ENCODE assay signal across 30 mouse cellular contexts in genomic region chr13:99573021-99573420, GRCm38 (mm10).
"Had no signal": no experiment of that assay in that cellular context is flagged by ENCODE, and none has a peak within 500 bp of the region (broad histone marks: within the 10 kb centered on the region; RNA-seq: fewer than 3 reads in every experiment).

No protein-coding gene starts in this region.

- ATAC-seq: liver, embryonic 12.5 days; liver, postnatal 0 days; lung, postnatal 0 days; midbrain, embryonic 13.5 days; midbrain, embryonic 16.5 days had no signal

- H3K9ac ChIP-seq: limb, embryonic 12.5 days; limb, embryonic 13.5 days; limb, embryonic 15.5 days; liver, embryonic 12.5 days; liver, embryonic 13.5 days; liver, embryonic 14.5 days; liver, embryonic 15.5 days; liver, postnatal 0 days; lung, embryonic 14.5 days; lung, embryonic 15.5 days; midbrain, embryonic 12.5 days; midbrain, embryonic 13.5 days; neural tube, embryonic 12.5 days had no signal

- H3K27ac ChIP-seq: left cerebral cortex, adult 2 months; limb, embryonic 10.5 days; limb, embryonic 12.5 days; limb, embryonic 13.5 days; limb, embryonic 15.5 days; liver, embryonic 12.5 days; liver, embryonic 13.5 days; liver, embryonic 14.5 days; liver, embryonic 15.5 days; lung, embryonic 15.5 days; macrophage; midbrain, embryonic 10.5 days; midbrain, embryonic 12.5 days; midbrain, embryonic 13.5 days; neural tube, embryonic 12.5 days had no signal

- H3K4me2 ChIP-seq: limb, embryonic 12.5 days; limb, embryonic 13.5 days; limb, embryonic 15.5 days; liver, embryonic 11.5 days; liver, embryonic 12.5 days; liver, embryonic 13.5 days; liver, embryonic 15.5 days; lung, embryonic 14.5 days; lung, embryonic 15.5 days; midbrain, embryonic 12.5 days; midbrain, embryonic 13.5 days; neural tube, embryonic 12.5 days had no signal

- DNase-seq: left cerebral cortex, postnatal 4 days; liver; liver, embryonic 13.5 days; liver, postnatal 0 days; lung, adult 18-20 months; lung, adult 2 months; lung, embryonic 14.5 days; lung, postnatal 10 days; lung, postnatal 36 days; lung, postnatal 4 days; midbrain, embryonic 14.5 days had no signal

- H3K27me3 ChIP-seq: limb, embryonic 12.5 days; limb, embryonic 13.5 days; limb, embryonic 15.5 days; liver, embryonic 12.5 days; liver, embryonic 13.5 days; liver, embryonic 15.5 days; lung, embryonic 15.5 days; megakaryocyte, embryonic 14.5 days; midbrain, embryonic 12.5 days; midbrain, embryonic 13.5 days; neural tube, embryonic 12.5 days had no signal

- H3K4me1 ChIP-seq: limb, embryonic 10.5 days; limb, embryonic 15.5 days; liver, embryonic 12.5 days; liver, embryonic 13.5 days; liver, embryonic 15.5 days; lung, embryonic 15.5 days; megakaryocyte, embryonic 14.5 days; midbrain, embryonic 10.5 days; midbrain, embryonic 12.5 days; midbrain, embryonic 13.5 days; neural tube, embryonic 12.5 days had no signal

- H3K4me3 ChIP-seq: left cerebral cortex, adult 2 months; limb, embryonic 10.5 days; limb, embryonic 12.5 days; limb, embryonic 13.5 days; limb, embryonic 15.5 days; liver, embryonic 12.5 days; liver, embryonic 13.5 days; liver, embryonic 15.5 days; lung, embryonic 15.5 days; megakaryocyte, embryonic 14.5 days; midbrain, embryonic 10.5 days; midbrain, embryonic 12.5 days; midbrain, embryonic 13.5 days; myocyte; neural tube, embryonic 12.5 days had no signal

- H3K9me3 ChIP-seq: limb, embryonic 10.5 days; limb, embryonic 12.5 days; limb, embryonic 13.5 days; limb, embryonic 15.5 days; liver, embryonic 12.5 days; liver, embryonic 13.5 days; liver, embryonic 15.5 days; lung, embryonic 15.5 days; midbrain, embryonic 10.5 days; midbrain, embryonic 12.5 days; midbrain, embryonic 13.5 days; neural tube, embryonic 12.5 days had no signal

- H3K36me3 ChIP-seq: limb, embryonic 10.5 days; limb, embryonic 12.5 days; limb, embryonic 13.5 days; limb, embryonic 15.5 days; liver, embryonic 12.5 days; liver, embryonic 13.5 days; liver, embryonic 15.5 days; lung, embryonic 15.5 days; midbrain, embryonic 10.5 days; midbrain, embryonic 12.5 days; midbrain, embryonic 13.5 days; neural tube, embryonic 12.5 days had no signal
